Mouse (Mus musculus) liver, embryonic 14.5 days (tissue): ENCODE data around the gene Cmtm2a.

ENCODE experiments used
- CTCF ChIP-seq: IDR thresholded peaks from 2 replicates; pipeline ENCODE4 v1.5.1; 2016; ENCODE audit warnings: antibody characterized with exemption, low read depth, control low read depth
- EP300 ChIP-seq: IDR thresholded peaks from 2 replicates; pipeline ENCODE4 v1.6.1; 2016; ENCODE audit warnings: antibody characterized with exemption, low read depth

GRCm38 (mm10) chr8:104304962-104305361 lies 12.0 kb upstream of the Cmtm2a start:
- TF ChIP-seq CTCF (no peak), EP300 (no peak)
